In genomic region chr7:120982968-120983367, GRCm38 (mm10) we compare ENCODE assay signal across 8 mouse cellular contexts. TPM values are rescaled to one million over a fixed set of nuclear protein-coding genes. Genes with fewer than 3 reads are reported as not detected.
A peak's percentile ranks its signal among the peaks of the same experiment; 100 is the strongest.
DNase-seq lines count a peak whose midpoint lies in the region; ATAC-seq and TF ChIP-seq lines count a peak whose summit lies in the region.

No protein-coding gene starts in this region.

- peak overlapping the region; percentile 64 for H3K9ac ChIP-seq in kidney, embryonic 15.5 days
- H3K9ac ChIP-seq in intestine, embryonic 14.5 days (ENCODE audit: low read length): peak overlapping the region; percentile 74
- peak overlapping the region; percentile 75; the same call in 1 of the 2 replicates for H3K9ac ChIP-seq in midbrain, embryonic 16.5 days (ENCODE audit: low read depth, low read length)

- H3K9me3 ChIP-seq in kidney, embryonic 15.5 days (replicated peaks): no peaks in the 10 kb centered on the region
- H3K9me3 ChIP-seq in intestine, embryonic 14.5 days (ENCODE audit: control insufficient read depth, low read length): no peaks in the 10 kb centered on the region
- no peaks in the 10 kb centered on the region for H3K9me3 ChIP-seq in midbrain, embryonic 16.5 days (replicated peaks; ENCODE audit: control insufficient read depth, low read length, poor library complexity, severe bottlenecking)

- H3K36me3 ChIP-seq in kidney, embryonic 15.5 days: no peaks in the 10 kb centered on the region
- H3K36me3 ChIP-seq in intestine, embryonic 14.5 days (ENCODE audit: control insufficient read depth, insufficient read depth, low read length): no peaks in the 10 kb centered on the region
- no peaks in the 10 kb centered on the region for H3K36me3 ChIP-seq in midbrain, embryonic 16.5 days (ENCODE audit: control insufficient read depth, insufficient read depth, low read length)

- TF ChIP-seq POLR2A in brain, embryonic 14.5 days (IDR thresholded peaks at IDR 0.05; ENCODE audit: borderline replicate concordance, extremely low read depth, insufficient read depth, insufficient read length, poor library complexity, severe bottlenecking): no peak

- ATAC-seq in kidney, embryonic 15.5 days (replicated peaks; ENCODE audit: low FRiP score): no peak
- ATAC-seq in intestine, embryonic 14.5 days (replicated peaks; ENCODE audit: low FRiP score, low TSS enrichment, low read depth): peak; percentile 17; the same call in 1 of the 2 replicates
- ATAC-seq in midbrain, embryonic 16.5 days: no peak; the same call in 1 of the 2 replicates

- H3K27me3 ChIP-seq in kidney, embryonic 15.5 days: 0 out of 2 replicates have a peak, but pooled peaks cover 6% of the 10 kb centered on the region
- 0 out of 2 replicates have a peak, but pooled peaks cover 4% of the 10 kb centered on the region for H3K27me3 ChIP-seq in intestine, embryonic 14.5 days (replicated peaks; ENCODE audit: control insufficient read depth, insufficient read depth, low read length)
- H3K27me3 ChIP-seq in midbrain, embryonic 16.5 days (ENCODE audit: control insufficient read depth, insufficient read depth, low read depth, low read length): no peaks in the 10 kb centered on the region

- TF ChIP-seq CTCF in brain, embryonic 14.5 days (IDR thresholded peaks at IDR 0.05; ENCODE audit: borderline replicate concordance, extremely low read depth, insufficient read depth, insufficient read length): no peak

- WGBS in kidney, embryonic 15.5 days: 4% methylated on average over 7 of the region's 7 CpGs
- WGBS in intestine, embryonic 14.5 days: 7% methylated on average over 7 of the region's 7 CpGs
- WGBS in midbrain, embryonic 16.5 days: 18% methylated on average over 7 of the region's 7 CpGs

- peak overlapping the region; percentile 95 for H3K4me3 ChIP-seq in kidney, embryonic 15.5 days (replicated peaks)
- H3K4me3 ChIP-seq in intestine, embryonic 14.5 days (ENCODE audit: low read depth, low read length): peak overlapping the region; percentile 87
- peak overlapping the region; percentile 97 for H3K4me3 ChIP-seq in midbrain, embryonic 16.5 days (ENCODE audit: low read depth, low read length)

- peaks cover 25% of the 10 kb centered on the region for H3K4me1 ChIP-seq in kidney, embryonic 15.5 days
- peaks cover 10% of the 10 kb centered on the region; the same call in 1 of the 2 replicates for H3K4me1 ChIP-seq in intestine, embryonic 14.5 days (replicated peaks; ENCODE audit: control insufficient read depth, insufficient read depth, low read length)
- peaks cover 22% of the 10 kb centered on the region for H3K4me1 ChIP-seq in midbrain, embryonic 16.5 days (ENCODE audit: control insufficient read depth, insufficient read depth, low read length)

- H3K4me2 ChIP-seq in kidney, embryonic 15.5 days: peak overlapping the region; percentile 83
- H3K4me2 ChIP-seq in intestine, embryonic 14.5 days (ENCODE audit: low read length): peak overlapping the region; percentile 91
- H3K4me2 ChIP-seq in midbrain, embryonic 16.5 days (ENCODE audit: low read length): peak overlapping the region; percentile 96

- no peak for DNase-seq in kidney, adult 18-20 months
- peak; percentile 24 for DNase-seq in brain, embryonic 14.5 days (ENCODE audit: low read depth)
- DNase-seq in intestine, embryonic 14.5 days (ENCODE audit: low spot score): no peak
- DNase-seq in T-cell, adult 2 months (ENCODE audit: low spot score): no peak
- no peak for DNase-seq in urinary bladder, adult 2 months (ENCODE audit: low spot score)
- DNase-seq in gastrocnemius, adult 18-20 months (ENCODE audit: low spot score): no peak

- peak overlapping the region; percentile 78; the same call in 1 of the 2 replicates for H3K27ac ChIP-seq in kidney, embryonic 15.5 days
- H3K27ac ChIP-seq in intestine, embryonic 14.5 days (ENCODE audit: low read depth): peak overlapping the region; percentile 70; the same call in 1 of the 2 replicates
- peak overlapping the region; percentile 75 for H3K27ac ChIP-seq in midbrain, embryonic 16.5 days (ENCODE audit: low read length)

RNA-seq across cellular contexts. Expression of gene Mfsd13b, which starts 0.7 kb away (rescaled TPM):
- not detected in 2 replicates for polyA plus RNA-seq in kidney, embryonic 15.5 days (2015; fragmentation: Nextera tagmentation; extraction: Ambion mirVana)
- polyA plus RNA-seq in brain, embryonic 14.5 days (2012; rRNA removed): 0.15 and 0.22 TPM in 2 replicates
- 0.65 and 0.76 TPM in 2 replicates for polyA plus RNA-seq in intestine, embryonic 14.5 days (2014; fragmentation: Nextera tagmentation; extraction: Ambion mirVana)
- 0.11 and 0.63 TPM in 2 replicates for polyA plus RNA-seq in midbrain, embryonic 16.5 days (2015; fragmentation: Nextera tagmentation; extraction: Ambion mirVana)
- polyA plus RNA-seq in urinary bladder, adult 2 months (2012; rRNA removed): 1.1 and 1.7 TPM in 2 replicates
- not detected for total RNA-seq in gastrocnemius, adult 18-20 months (2021)

RNA-seq across cellular contexts. Expression of gene Cdr2, which starts 0.9 kb away (rescaled TPM):
- 11.3 and 11.6 TPM in 2 replicates for polyA plus RNA-seq in kidney, embryonic 15.5 days (2015; fragmentation: Nextera tagmentation; extraction: Ambion mirVana)
- polyA plus RNA-seq in brain, embryonic 14.5 days (2012; rRNA removed): 27.4 and 37.4 TPM in 2 replicates
- polyA plus RNA-seq in intestine, embryonic 14.5 days (2014; fragmentation: Nextera tagmentation; extraction: Ambion mirVana): 12.4 and 13.7 TPM in 2 replicates
- 12.6 and 14.6 TPM in 2 replicates for polyA plus RNA-seq in midbrain, embryonic 16.5 days (2015; fragmentation: Nextera tagmentation; extraction: Ambion mirVana)
- 36.9 and 39.7 TPM in 2 replicates for polyA plus RNA-seq in urinary bladder, adult 2 months (2012; rRNA removed)
- total RNA-seq in gastrocnemius, adult 18-20 months (2021): 1 to 10 TPM; 2.3 to 3.9 TPM

RNA-seq across cellular contexts. Expression of gene Mettl9, which starts 51.3 kb away (rescaled TPM):
- 163 and 173 TPM in 2 replicates for polyA plus RNA-seq in kidney, embryonic 15.5 days (2015; fragmentation: Nextera tagmentation; extraction: Ambion mirVana)
- 103 and 112 TPM in 2 replicates for polyA plus RNA-seq in brain, embryonic 14.5 days (2012; rRNA removed)
- polyA plus RNA-seq in intestine, embryonic 14.5 days (2014; fragmentation: Nextera tagmentation; extraction: Ambion mirVana): 162 TPM in 2 replicates
- 169 and 184 TPM in 2 replicates for polyA plus RNA-seq in midbrain, embryonic 16.5 days (2015; fragmentation: Nextera tagmentation; extraction: Ambion mirVana)
- polyA plus RNA-seq in urinary bladder, adult 2 months (2012; rRNA removed): 45.5 and 48.2 TPM in 2 replicates
- 10 to 100 TPM; 21.2 to 22.5 TPM for total RNA-seq in gastrocnemius, adult 18-20 months (2021)
